Mouse (Mus musculus) ES-CJ7 (cell line): ENCODE measurements around the gene Slc39a9.
A peak's percentile ranks its signal among the peaks of the same experiment; 100 is the strongest.

Experiments
- DNase-seq: peaks from one replicate; pipeline ENCODE4 v3.0.0; 2011; ENCODE audit warnings: low read depth, low spot score

The Slc39a9 gene

GRCm38 (mm10) chr12:80715915-80716314 is 72.2 kb downstream of the Slc39a9 start:
- no peak for DNase-seq

- no peak for DNase-seq
Measured at GRCm38 (mm10) chr12:80719141-80719540, 75.5 kb downstream of the Slc39a9 start.

GRCm38 (mm10) chr12:80720507-80720906 is 76.8 kb downstream of the Slc39a9 start:
- peak; percentile 25 for DNase-seq

GRCm38 (mm10) chr12:80721458-80721857 is 77.8 kb downstream of the Slc39a9 start:
- DNase-seq = peak; percentile 89

GRCm38 (mm10) chr12:80724853-80725559 is 81.3 kb downstream of the Slc39a9 start:
- peak; percentile 56 for DNase-seq

GRCm38 (mm10) chr12:80728207-80728606 is 84.5 kb downstream of the Slc39a9 start:
- peak; percentile 55 for DNase-seq

GRCm38 (mm10) chr12:80728814-80729213 is 85.1 kb downstream of the Slc39a9 start:
- DNase-seq = peak; percentile 48

GRCm38 (mm10) chr12:80729758-80730530 is 86.3 kb downstream of the Slc39a9 start:
- DNase-seq = no peak

GRCm38 (mm10) chr12:80730567-80730966 is 86.9 kb downstream of the Slc39a9 start:
- peak; percentile 88 for DNase-seq
